Mouse (Mus musculus) lung, postnatal 4 days (tissue): ENCODE data around the gene Clnk.
A peak's percentile ranks its signal among the peaks of the same experiment; 100 is the strongest.

ENCODE experiments used
- DNase-seq, 2 experiments: peaks; one replicate each; pipeline ENCODE4 v3.0.0; 2021

The Clnk gene

GRCm38 (mm10) chr5:38708940-38709581 lies 167.6 kb downstream of the Clnk start:
- no peak for DNase-seq

GRCm38 (mm10) chr5:38707364-38708075 lies 169.1 kb downstream of the Clnk start:
- no peak for DNase-seq

- DNase-seq = no peak
These were observed 173.7 kb downstream of the Clnk start for GRCm38 (mm10) chr5:38702941-38703340.

- DNase-seq = no peak
These were observed 174.5 kb downstream of the Clnk start for GRCm38 (mm10) chr5:38702091-38702490.

GRCm38 (mm10) chr5:38698466-38698865 lies 178.1 kb downstream of the Clnk start:
- no peak for DNase-seq

GRCm38 (mm10) chr5:38698046-38698445 lies 178.6 kb downstream of the Clnk start:
- no peak for DNase-seq

- no peak for DNase-seq
These were observed 179.8 kb downstream of the Clnk start for GRCm38 (mm10) chr5:38696616-38697375.

- DNase-seq = no peak
These were observed 183.8 kb downstream of the Clnk start for GRCm38 (mm10) chr5:38692859-38693258.

GRCm38 (mm10) chr5:38689186-38689585 lies 187.4 kb downstream of the Clnk start:
- no peak for DNase-seq

GRCm38 (mm10) chr5:38687694-38688093 lies 188.9 kb downstream of the Clnk start:
- no peak for DNase-seq

- peak; percentile 85 to 89 for DNase-seq
These were observed 192.3 kb downstream of the Clnk start, which contains the start of gene Zfp518b for GRCm38 (mm10) chr5:38684164-38684911. Gene Zfp518b (minus strand): TSS chr5:38684826.

- no peak for DNase-seq
These were observed 217.8 kb downstream of the Clnk start for GRCm38 (mm10) chr5:38658836-38659235.
